Mouse (Mus musculus) liver, adult 2 months (tissue): ENCODE data around the gene Nectin2. TPM values are rescaled to one million over a fixed set of nuclear protein-coding genes. Genes with fewer than 3 reads are reported as not detected.

Experiments
- DNase-seq: peaks from one replicate; pipeline ENCODE4 v3.0.0-alpha.2; 2011; ENCODE audit warnings: low read depth, low spot score; ENCODE audit errors: extremely low read depth
- H3K27ac ChIP-seq: fragments of 200-500 bp; replicated peaks from 2 replicates; pipeline ENCODE4 v1.5.1; 2012; ENCODE audit warnings: low read depth, mild to moderate bottlenecking, control low read depth, inconsistent platforms, low read length; ENCODE audit not compliant: insufficient read depth
- H3K27me3 ChIP-seq: fragments of 200-500 bp; 2 replicates; pipeline ENCODE4 v1.6.1; 2012; ENCODE audit warnings: mild to moderate bottlenecking, moderate library complexity, low read length, inconsistent platforms; ENCODE audit not compliant: control insufficient read depth, insufficient read depth
- H3K36me3 ChIP-seq: fragments of 200-500 bp; 2 replicates; pipeline ENCODE4 v1.6.1; 2012; ENCODE audit warnings: low read length, inconsistent platforms; ENCODE audit not compliant: control insufficient read depth, insufficient read depth
- H3K4me1 ChIP-seq: fragments of 200-500 bp; 2 replicates; pipeline ENCODE4 v1.6.1; 2011; ENCODE audit warnings: low read length; ENCODE audit not compliant: control insufficient read depth, insufficient read depth
- H3K4me3 ChIP-seq: fragments of 200-500 bp; 2 replicates; pipeline ENCODE4 v1.5.1; 2011; ENCODE audit warnings: low read depth, mild to moderate bottlenecking, control low read depth, low read length, moderate library complexity; ENCODE audit not compliant: insufficient read depth
- H3K79me2 ChIP-seq: fragments of 200-500 bp; 2 replicates; pipeline ENCODE4 v1.6.1; 2012; ENCODE audit warnings: inconsistent platforms, mild to moderate bottlenecking, low read length, moderate library complexity; ENCODE audit not compliant: control insufficient read depth, insufficient read depth
- H3K9ac ChIP-seq: fragments of 200-500 bp; 2 replicates; pipeline ENCODE4 v1.6.1; 2012; ENCODE audit warnings: low read depth, mild to moderate bottlenecking, control low read depth, inconsistent platforms, low read length
- CTCF ChIP-seq: fragments of 200-500 bp; IDR thresholded peaks from 2 replicates; pipeline ENCODE4 v1.5.1; 2011; ENCODE audit warnings: low read depth, low read length, control low read depth
- POLR2A ChIP-seq: fragments of 200-500 bp; IDR thresholded peaks from 2 replicates; pipeline ENCODE4 v1.6.1; 2011; ENCODE audit warnings: low read length, control low read depth; ENCODE audit not compliant: insufficient read depth; ENCODE audit errors: extremely low read depth
- WGBS: fragments of 180-500 bp; shearing (Covaris S2); methylation state at CpG from one replicate; pipeline ENCODE4 v1.1.7; 2018; 5-methylcytosine and 5-hydroxymethylcytosine counted together
- polyA plus RNA-seq: library from polyadenylated mRNA; depleted of rRNA; stranded (reverse); fragments of >200 nt; gene quantifications from 2 replicates; pipeline ENCODE4 v1.2.3, GENCODE M21; 2012
- total RNA-seq: library from RNA; depleted of rRNA; stranded (reverse); fragments of >200 nt; gene quantifications from 2 replicates; pipeline ENCODE4 v1.2.3, GENCODE M21; 2014

The Nectin2 gene
- total and polyA plus RNA-seq, 2 experiments = 17.8 to 68.7 TPM

DNA sequence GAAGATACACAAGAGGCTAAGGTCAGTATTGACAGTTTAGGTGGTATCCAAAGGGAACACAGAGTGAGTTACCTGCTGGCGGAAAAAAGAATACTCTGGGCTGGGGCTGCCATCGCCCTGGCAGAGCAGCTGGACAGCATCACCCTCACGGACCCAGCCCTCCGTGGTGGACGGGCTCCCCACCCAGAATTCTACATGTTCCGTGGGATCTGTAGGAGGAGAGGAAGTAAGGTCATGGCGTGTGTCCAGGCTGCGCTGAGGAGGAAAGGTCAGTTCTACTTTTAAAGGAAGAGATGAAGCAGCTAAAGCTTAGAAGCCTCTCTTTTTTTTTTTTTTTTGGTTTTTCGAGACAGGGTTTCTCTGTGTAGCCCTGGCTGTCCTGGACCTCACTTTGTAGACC is 14.3 kb upstream of the Nectin2 start:
- H3K9ac ChIP-seq = no peak overlapping the region
- no peaks in the 10 kb centered on the region for H3K27me3 ChIP-seq
- whole genome bisulfite sequencing = 75% methylated on average over 9 of the region's 9 CpGs
- no peak for DNase-seq
- H3K4me1 ChIP-seq = no peaks in the 10 kb centered on the region
- H3K4me3 ChIP-seq = no peak overlapping the region
- H3K79me2 ChIP-seq = no peaks in the 10 kb centered on the region
- no peak for TF ChIP-seq POLR2A
- TF ChIP-seq CTCF = no peak
- H3K27ac ChIP-seq = no peak overlapping the region
- no peaks in the 10 kb centered on the region for H3K36me3 ChIP-seq

DNA sequence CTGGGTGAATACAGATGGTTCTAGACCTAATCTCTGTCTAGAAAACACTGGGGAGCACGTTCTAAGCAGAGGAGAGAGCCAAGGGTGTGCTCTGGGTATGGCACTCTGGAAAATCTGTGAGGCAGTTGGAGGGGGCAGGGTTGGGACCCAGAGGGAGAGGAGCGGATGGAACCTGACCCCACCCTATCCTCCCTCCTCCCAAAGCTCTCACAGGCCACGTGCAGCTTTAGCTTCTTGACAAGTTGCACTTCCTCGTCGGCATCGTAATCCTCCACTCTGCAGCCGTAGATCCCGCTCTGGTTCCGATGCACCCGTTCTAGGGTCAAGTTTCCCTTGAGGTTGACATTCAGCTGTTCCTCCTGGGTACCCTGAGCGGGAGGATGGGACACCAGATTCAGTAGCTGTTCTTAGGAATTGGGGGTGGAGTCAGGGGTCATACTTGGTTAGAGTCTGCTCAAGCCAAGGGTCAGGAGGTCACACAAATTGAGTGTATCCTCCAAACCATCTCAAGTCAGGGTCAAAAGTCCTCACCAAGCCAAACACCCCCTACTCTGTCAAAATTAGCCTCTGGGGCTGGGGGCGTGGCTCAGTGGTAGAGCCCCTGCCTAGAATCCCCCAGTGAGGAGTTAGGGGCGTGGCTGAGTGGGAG is 13.7 kb upstream of the Nectin2 start:
- no peak overlapping the region for H3K4me3 ChIP-seq
- 81% methylated on average over 13 of the region's 13 CpGs for WGBS
- no peaks in the 10 kb centered on the region for H3K4me1 ChIP-seq
- DNase-seq = no peak
- H3K27me3 ChIP-seq = no peaks in the 10 kb centered on the region
- TF ChIP-seq CTCF = no peak
- TF ChIP-seq POLR2A = no peak
- no peak overlapping the region for H3K27ac ChIP-seq
- no peaks in the 10 kb centered on the region for H3K36me3 ChIP-seq
- H3K79me2 ChIP-seq = no peaks in the 10 kb centered on the region
- H3K9ac ChIP-seq = no peak overlapping the region

DNA sequence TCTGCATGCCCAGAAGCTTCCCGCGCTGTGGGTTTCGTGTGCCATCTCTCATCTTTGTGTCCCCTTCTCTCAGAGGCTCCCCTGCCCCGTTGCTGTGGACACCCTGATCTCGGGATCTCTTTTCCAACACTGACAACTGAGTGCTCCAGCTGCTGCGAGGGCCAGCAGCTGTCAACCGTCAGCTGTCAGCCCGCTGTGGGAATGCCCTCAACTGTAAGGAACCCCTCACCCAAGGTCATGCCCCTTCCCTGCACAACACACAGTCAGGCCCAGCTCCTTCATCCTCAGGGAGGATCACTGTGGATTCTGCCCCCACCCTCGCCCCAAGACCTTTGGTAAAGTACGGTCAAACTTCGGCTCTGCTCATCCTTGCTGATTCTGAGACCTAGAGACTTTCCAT is 12.0 kb upstream of the Nectin2 start:
- H3K9ac ChIP-seq = no peak overlapping the region
- H3K79me2 ChIP-seq = no peaks in the 10 kb centered on the region
- no peak for TF ChIP-seq POLR2A
- TF ChIP-seq CTCF = no peak
- no peaks in the 10 kb centered on the region for H3K27me3 ChIP-seq
- no peak overlapping the region for H3K27ac ChIP-seq
- H3K4me1 ChIP-seq = no peaks in the 10 kb centered on the region
- H3K36me3 ChIP-seq = no peaks in the 10 kb centered on the region
- 87% methylated on average over 11 of the region's 11 CpGs for WGBS
- DNase-seq = no peak
- H3K4me3 ChIP-seq = no peak overlapping the region

DNA sequence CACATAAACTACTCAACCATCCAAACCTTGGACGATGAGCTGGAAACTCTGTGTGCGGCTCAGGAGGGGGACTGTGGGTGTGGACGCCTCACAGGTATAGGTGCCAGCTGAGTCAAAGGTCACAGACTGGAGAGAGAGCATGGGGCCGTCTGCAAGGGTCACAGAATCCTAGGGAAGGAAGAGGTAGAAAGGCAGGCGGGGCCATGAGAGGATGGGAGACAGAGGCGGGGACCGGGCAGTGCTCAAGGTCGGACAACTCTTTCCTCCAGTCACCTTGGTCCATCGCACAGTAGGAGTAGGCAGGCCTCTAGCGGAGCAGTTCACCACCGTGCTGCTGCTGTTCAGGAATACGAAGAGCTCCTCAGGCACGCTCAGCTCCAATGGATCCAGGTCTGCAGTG is 9.7 kb upstream of the Nectin2 start:
- H3K36me3 ChIP-seq = no peaks in the 10 kb centered on the region
- H3K9ac ChIP-seq = no peak overlapping the region
- H3K27ac ChIP-seq = no peak overlapping the region
- no peaks in the 10 kb centered on the region for H3K79me2 ChIP-seq
- no peak for DNase-seq
- H3K4me3 ChIP-seq = no peak overlapping the region
- no peaks in the 10 kb centered on the region; the same call in 1 of the 2 replicates for H3K4me1 ChIP-seq
- 69% methylated on average over 13 of the region's 13 CpGs for WGBS
- no peaks in the 10 kb centered on the region for H3K27me3 ChIP-seq
- no peak for TF ChIP-seq POLR2A
- TF ChIP-seq CTCF = no peak

DNA sequence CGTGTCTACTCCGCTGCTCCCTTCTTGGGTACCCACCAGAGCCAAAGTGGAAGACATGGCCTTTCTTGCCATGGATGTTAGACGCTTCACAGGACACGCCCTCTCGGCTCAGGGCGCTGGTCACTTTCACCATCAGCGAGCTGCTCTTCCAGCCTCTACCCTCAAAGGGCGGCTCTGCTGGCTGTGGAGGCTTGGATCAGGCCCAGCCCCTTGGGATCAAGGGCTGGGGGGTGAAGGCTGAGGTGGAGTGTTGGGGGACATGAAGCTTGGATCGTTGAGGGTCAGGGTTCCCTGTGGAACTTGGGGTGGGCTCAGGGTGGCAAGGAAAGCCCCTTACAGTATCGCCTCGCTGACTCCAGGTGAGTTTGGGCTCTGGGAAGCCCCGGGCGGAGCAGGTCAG is 8.3 kb upstream of the Nectin2 start:
- no peaks in the 10 kb centered on the region for H3K27me3 ChIP-seq
- no peak for DNase-seq
- H3K79me2 ChIP-seq = no peaks in the 10 kb centered on the region
- no peak overlapping the region for H3K4me3 ChIP-seq
- WGBS = 95% methylated on average over 13 of the region's 13 CpGs
- no peaks in the 10 kb centered on the region; the same call in 1 of the 2 replicates for H3K4me1 ChIP-seq
- TF ChIP-seq CTCF = no peak
- TF ChIP-seq POLR2A = no peak
- no peaks in the 10 kb centered on the region for H3K36me3 ChIP-seq
- no peak overlapping the region for H3K9ac ChIP-seq
- no peak overlapping the region for H3K27ac ChIP-seq

DNA sequence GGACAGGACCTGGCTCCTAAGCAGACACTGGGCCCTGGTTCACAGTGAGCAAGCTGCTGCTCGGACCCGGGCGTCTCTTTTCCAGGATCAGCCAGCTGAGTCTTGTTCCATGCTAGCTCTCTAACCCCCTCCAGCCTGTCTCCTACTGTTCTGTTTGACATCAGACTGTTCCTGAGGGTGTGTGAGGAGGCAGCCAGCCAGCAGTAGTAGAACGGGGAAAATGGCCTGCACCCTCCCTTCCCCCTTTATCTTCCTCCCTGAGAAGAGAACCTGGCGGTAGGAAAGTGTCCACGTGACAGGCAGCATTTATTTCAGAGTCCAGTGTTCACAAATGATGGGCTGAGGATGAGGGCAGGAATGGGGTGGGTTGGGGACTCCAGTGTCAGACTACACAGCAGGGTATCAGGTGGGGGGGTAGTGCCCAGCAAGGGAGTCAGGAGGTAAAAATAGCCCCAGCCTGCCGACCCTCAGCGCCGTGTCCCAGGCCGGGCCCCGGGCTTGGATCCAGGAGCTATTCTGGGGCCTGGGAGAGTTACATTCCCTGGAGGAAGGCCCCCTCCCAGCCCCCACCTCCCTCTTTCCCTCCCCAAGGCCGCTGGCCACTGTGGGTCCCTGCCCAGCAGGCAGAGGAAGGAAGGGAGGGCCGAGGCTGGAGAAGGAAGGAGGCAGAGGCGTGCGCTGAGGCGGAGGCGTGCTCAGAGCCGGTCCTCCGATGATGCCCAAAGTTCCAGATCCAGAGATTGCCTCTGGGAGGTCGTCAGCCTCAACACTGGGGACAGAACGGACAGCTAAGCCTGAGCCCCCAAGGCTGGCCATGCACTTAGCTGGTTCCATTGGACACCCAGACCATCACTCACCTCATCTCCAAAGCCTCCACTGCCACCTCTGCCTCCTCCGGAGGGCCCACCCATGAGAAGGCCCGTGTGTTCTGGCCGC is 5.8 kb upstream of the Nectin2 start:
- no peaks in the 10 kb centered on the region for H3K36me3 ChIP-seq
- peak overlapping the region; percentile 16; the same call in 1 of the 2 replicates for H3K4me3 ChIP-seq
- no peak for DNase-seq
- peak overlapping the region; percentile 55 for H3K27ac ChIP-seq
- 0 out of 2 replicates have a peak overlapping the region, but pooled peaks have one; percentile 36 for H3K9ac ChIP-seq
- no peaks in the 10 kb centered on the region for H3K27me3 ChIP-seq
- no peaks in the 10 kb centered on the region for H3K79me2 ChIP-seq
- 65% methylated on average over 23 of the region's 24 CpGs for WGBS
- H3K4me1 ChIP-seq = no peaks in the 10 kb centered on the region; the same call in 1 of the 2 replicates
- TF ChIP-seq CTCF = no peak
- 0 out of 2 replicates have a peak, but pooled peaks have one; percentile 11 for TF ChIP-seq POLR2A
